23 mouse cellular contexts compared by ENCODE assay signal in genomic region chr3:152855006-152855614, GRCm38 (mm10).
A peak's percentile ranks its signal among the peaks of the same experiment; 100 is the strongest.
DNase-seq lines count a peak whose midpoint lies in the region; ATAC-seq and TF ChIP-seq lines count a peak whose summit lies in the region.
"Had no signal": no experiment of that assay in that cellular context is flagged by ENCODE, and none has a peak within 500 bp of the region (broad histone marks: within the 10 kb centered on the region; RNA-seq: fewer than 3 reads in every experiment).

No protein-coding gene starts in this region.

- H3K9ac ChIP-seq in forebrain, embryonic 12.5 days, result no peak overlapping the region
- H3K9ac ChIP-seq in forebrain, embryonic 14.5 days (ENCODE audit: low read length), result no peak overlapping the region
- H3K9ac ChIP-seq: embryonic facial prominence, embryonic 15.5 days; liver, embryonic 13.5 days; lung, embryonic 15.5 days had no signal

- H3K4me1 ChIP-seq in forebrain, embryonic 12.5 days, result peaks cover 8% of the 10 kb centered on the region
- H3K4me1 ChIP-seq in forebrain, embryonic 14.5 days (ENCODE audit: control insufficient read depth, insufficient read depth, low read length), result 0 out of 2 replicates have a peak, but pooled peaks cover 6% of the 10 kb centered on the region
- H3K4me1 ChIP-seq in embryonic facial prominence, embryonic 10.5 days, result peaks cover 21% of the 10 kb centered on the region
- H3K4me1 ChIP-seq: liver, embryonic 13.5 days; lung, embryonic 15.5 days had no signal

- H3K27me3 ChIP-seq in forebrain, embryonic 12.5 days, result no peaks in the 10 kb centered on the region
- no peaks in the 10 kb centered on the region for H3K27me3 ChIP-seq in forebrain, embryonic 14.5 days (replicated peaks; ENCODE audit: control insufficient read depth, insufficient read depth, low read length)
- peaks cover 3% of the 10 kb centered on the region; the same call in 1 of the 2 replicates for H3K27me3 ChIP-seq in embryonic facial prominence, embryonic 10.5 days (replicated peaks; ENCODE audit: low read depth, poor library complexity, severe bottlenecking)
- H3K27me3 ChIP-seq: CH12.LX; embryonic facial prominence, embryonic 15.5 days; liver, embryonic 13.5 days; lung, embryonic 15.5 days had no signal

- intact Hi-C loops in left cerebral cortex, postnatal 36 days (cut with DNase I), result no loop called here

- no peaks in the 10 kb centered on the region for H3K9me3 ChIP-seq in forebrain, embryonic 12.5 days
- no peaks in the 10 kb centered on the region for H3K9me3 ChIP-seq in forebrain, embryonic 14.5 days (replicated peaks; ENCODE audit: control insufficient read depth, low read length)
- H3K9me3 ChIP-seq in embryonic facial prominence, embryonic 10.5 days, result no peaks in the 10 kb centered on the region
- H3K9me3 ChIP-seq: embryonic facial prominence, embryonic 15.5 days; forebrain, embryonic 10.5 days; heart, embryonic 10.5 days; liver, embryonic 13.5 days; lung, embryonic 15.5 days had no signal

- H3K27ac ChIP-seq in forebrain, embryonic 12.5 days, result 0 out of 2 replicates have a peak overlapping the region, but pooled peaks have one; percentile 19
- H3K27ac ChIP-seq in forebrain, embryonic 14.5 days (ENCODE audit: low read depth, low read length), result no peak overlapping the region
- H3K27ac ChIP-seq in layer of hippocampus, adult 2 months, result peak overlapping the region; percentile 36; the same call in 1 of the 2 replicates
- no peak overlapping the region for H3K27ac ChIP-seq in embryonic facial prominence, embryonic 10.5 days (replicated peaks)
- H3K27ac ChIP-seq: embryonic facial prominence, embryonic 15.5 days; forebrain, embryonic 10.5 days; heart, embryonic 10.5 days; left cerebral cortex, adult 2 months; liver, embryonic 13.5 days; lung, embryonic 15.5 days had no signal

- ATAC-seq in forebrain, embryonic 12.5 days (ENCODE audit: low FRiP score), result 0 out of 2 replicates have a peak, but pooled peaks have one; percentile 17
- no peak for ATAC-seq in forebrain, embryonic 14.5 days
- ATAC-seq: inflammation-experienced regulatory T-cells, adult 6 months had no signal

- TF ChIP-seq CTCF in layer of hippocampus, adult 2 months (conservative IDR thresholded peaks at IDR 0.05), result no peak

- no peak overlapping the region for H3K4me2 ChIP-seq in forebrain, embryonic 12.5 days
- H3K4me2 ChIP-seq in forebrain, embryonic 14.5 days (ENCODE audit: low read length), result no peak overlapping the region
- H3K4me2 ChIP-seq: embryonic facial prominence, embryonic 15.5 days; liver, embryonic 13.5 days; lung, embryonic 15.5 days had no signal

- no peak for DNase-seq in forebrain, embryonic 14.5 days (ENCODE audit: low spot score)
- no peak for DNase-seq in layer of hippocampus, adult 2 months (ENCODE audit: low spot score in 2 of 2)
- no peak for DNase-seq in layer of hippocampus, adult 9-10 months (ENCODE audit: low spot score)
- peak; percentile 34 for DNase-seq in embryonic facial prominence, embryonic 10.5 days (ENCODE audit: low spot score)
- DNase-seq in mesoderm, embryonic 11.5 days (ENCODE audit: low read depth, low spot score), result peak; percentile 28
- no peak for DNase-seq in adrenal gland, postnatal 25 days
- DNase-seq in left cerebral cortex, postnatal 36 days (ENCODE audit: low spot score in 2 of 2), result no peak
- DNase-seq: adrenal gland, adult 2 months; cerebellum, adult 11 months; cerebellum, postnatal 25 days; gastrocnemius, postnatal 36 days; heart, postnatal 10 days; liver, embryonic 13.5 days; right cerebral cortex, adult 18-20 months had no signal

- no peaks in the 10 kb centered on the region for H3K36me3 ChIP-seq in forebrain, embryonic 12.5 days (replicated peaks)
- H3K36me3 ChIP-seq in forebrain, embryonic 14.5 days (ENCODE audit: control insufficient read depth, insufficient read depth, low read length), result no peaks in the 10 kb centered on the region
- no peaks in the 10 kb centered on the region for H3K36me3 ChIP-seq in embryonic facial prominence, embryonic 10.5 days (replicated peaks)
- H3K36me3 ChIP-seq: embryonic facial prominence, embryonic 15.5 days; forebrain, embryonic 10.5 days; heart, embryonic 10.5 days; liver, embryonic 13.5 days; lung, embryonic 15.5 days had no signal

- no peak overlapping the region for H3K4me3 ChIP-seq in forebrain, embryonic 12.5 days (replicated peaks)
- H3K4me3 ChIP-seq in forebrain, embryonic 14.5 days (ENCODE audit: low read depth, low read length), result no peak overlapping the region
- H3K4me3 ChIP-seq in layer of hippocampus, adult 2 months, result no peak overlapping the region
- H3K4me3 ChIP-seq in embryonic facial prominence, embryonic 10.5 days, result no peak overlapping the region
- H3K4me3 ChIP-seq: embryonic facial prominence, embryonic 15.5 days; forebrain, embryonic 10.5 days; heart, embryonic 10.5 days; left cerebral cortex, adult 2 months; liver, embryonic 13.5 days; lung, embryonic 15.5 days; myocyte had no signal

- 71% methylated on average over 12 of the region's 12 CpGs for WGBS in forebrain, embryonic 12.5 days
- 68% methylated on average over 12 of the region's 12 CpGs for WGBS in forebrain, embryonic 14.5 days
- WGBS in embryonic facial prominence, embryonic 10.5 days, result 51% methylated on average over 12 of the region's 12 CpGs

Comparison
In these comparisons a context has a peak if more than half of its experiments do, and no peak if none do; other contexts are left out.
1. H3K27ac ChIP-seq: peak in forebrain, embryonic 12.5 days (single experiment) and layer of hippocampus, adult 2 months (single experiment); none in forebrain, embryonic 14.5 days (single experiment) and embryonic facial prominence, embryonic 10.5 days (single experiment).
2. DNase-seq: peak in embryonic facial prominence, embryonic 10.5 days (single experiment) and mesoderm, embryonic 11.5 days (single experiment); none in forebrain, embryonic 14.5 days (single experiment), layer of hippocampus, adult 2 months (0 of 2), layer of hippocampus, adult 9-10 months (single experiment), adrenal gland, postnatal 25 days (single experiment) and left cerebral cortex, postnatal 36 days (0 of 2).